Mouse (Mus musculus): ENCODE results near the gene Maff.
A peak's percentile ranks its signal among the peaks of the same experiment; 100 is the strongest.

The Maff gene

DNA sequence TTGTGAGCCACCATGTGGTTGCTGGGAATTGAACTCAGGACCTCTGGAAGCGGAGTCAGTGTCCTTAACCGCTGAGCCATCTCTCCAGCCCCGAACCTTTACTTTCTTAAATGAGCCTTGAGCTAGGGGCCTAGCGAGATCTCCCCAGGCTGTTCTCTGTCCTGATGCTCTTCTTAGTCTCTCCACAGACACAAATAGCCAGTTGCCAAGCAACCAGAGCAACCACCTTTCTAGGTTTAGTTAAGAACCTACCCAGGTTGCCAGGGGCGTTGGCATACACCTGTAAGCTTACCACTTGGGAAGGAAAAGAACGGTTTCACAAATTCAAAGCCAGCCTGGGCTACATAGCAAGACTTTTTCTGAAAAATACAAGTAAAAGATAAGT lies 16.4 kb upstream of the Maff start:
- no peak for DNase-seq (ENCODE audit: inconsistent ontology term)

DNA sequence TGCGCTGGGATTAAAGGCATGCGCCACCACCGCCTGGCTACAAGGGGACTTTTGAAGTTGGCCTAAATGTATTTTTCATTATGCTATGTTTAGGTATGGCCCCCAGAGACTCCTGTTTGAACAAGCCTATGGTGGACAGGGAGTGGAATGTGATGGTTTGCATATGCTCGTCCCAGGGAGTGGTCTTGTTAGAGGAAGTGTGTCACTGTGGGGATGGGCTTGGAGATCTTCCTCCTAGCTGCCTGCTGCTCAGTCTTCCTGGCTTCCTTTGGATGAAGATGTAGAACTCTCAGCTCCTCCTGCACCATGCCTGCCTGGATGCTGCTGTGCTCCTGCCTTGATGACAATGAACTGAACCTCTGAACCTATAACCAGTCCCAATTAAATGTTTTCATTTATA lies 15.9 kb upstream of the Maff start:
- no peak for DNase-seq (ENCODE audit: inconsistent ontology term)

DNA sequence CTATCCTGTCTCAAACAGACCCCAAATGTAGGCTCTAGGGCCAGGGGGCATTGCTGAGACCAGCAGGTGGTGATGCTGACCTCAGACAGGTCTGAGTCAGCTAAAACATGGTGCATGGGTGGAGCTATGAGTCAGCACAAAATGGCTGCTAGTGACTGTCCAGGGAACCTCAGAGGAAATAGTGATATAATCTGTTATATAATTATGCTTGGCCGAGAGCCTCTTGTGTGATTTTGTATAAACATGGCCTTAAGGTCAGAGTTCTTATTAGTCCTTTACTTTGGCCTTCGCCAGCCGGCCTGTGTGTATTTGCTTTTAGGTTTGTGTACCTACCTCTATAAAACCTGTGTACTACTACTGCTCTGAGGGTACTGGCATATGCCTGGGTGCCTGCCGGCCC lies 13.0 kb upstream of the Maff start:
- no peak for DNase-seq (ENCODE audit: inconsistent ontology term)

DNA sequence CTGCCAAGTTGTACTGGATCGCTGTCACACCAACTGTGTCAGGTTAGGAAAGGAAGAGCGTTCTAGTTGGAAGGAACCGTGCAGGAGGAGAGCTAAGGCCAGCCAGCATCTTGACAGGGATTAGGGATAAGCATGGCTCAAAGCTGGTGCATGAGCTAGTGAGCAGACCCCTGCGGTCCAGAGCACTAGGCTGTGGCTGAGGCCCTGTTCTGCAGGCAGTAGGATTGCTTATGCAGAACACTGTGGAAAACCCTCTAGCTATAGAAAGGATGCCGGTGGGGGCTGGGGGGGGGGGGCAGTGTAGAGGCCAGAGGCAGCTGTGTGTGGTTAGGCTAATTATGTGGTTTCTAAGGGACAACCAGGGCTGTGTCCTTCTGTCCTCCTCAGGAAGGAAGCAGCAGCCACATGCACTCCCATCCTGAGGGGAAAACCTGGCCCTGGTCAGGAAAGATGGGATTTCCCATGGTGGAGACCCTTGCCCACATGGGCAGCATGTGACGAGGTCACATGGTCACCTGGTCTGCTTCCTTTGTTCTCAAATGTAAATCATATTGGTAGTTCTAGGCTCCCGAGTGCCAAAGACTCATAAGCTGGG lies 11.3 kb upstream of the Maff start:
- no peak for DNase-seq (ENCODE audit: inconsistent ontology term)

DNA sequence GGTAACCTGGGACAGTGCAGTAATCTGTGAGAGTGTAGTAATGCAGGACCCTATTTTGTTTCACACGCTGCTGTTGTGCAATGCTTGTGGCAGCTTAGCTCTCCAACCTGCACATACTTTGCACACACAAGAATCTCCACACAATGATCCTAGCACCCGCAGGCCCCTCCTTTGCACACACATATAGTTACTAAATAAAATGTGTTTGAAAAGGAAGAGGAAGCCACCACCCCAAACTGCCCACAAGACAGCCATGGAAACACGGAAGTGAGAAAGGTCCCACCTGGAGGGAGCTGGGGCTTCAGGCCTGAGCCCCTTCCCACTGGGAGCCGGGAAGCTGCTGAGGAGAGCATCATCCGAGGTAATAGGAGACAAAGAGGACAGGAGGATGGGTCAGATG lies 7.4 kb upstream of the Maff start:
- no peak for DNase-seq (ENCODE audit: inconsistent ontology term)

DNA sequence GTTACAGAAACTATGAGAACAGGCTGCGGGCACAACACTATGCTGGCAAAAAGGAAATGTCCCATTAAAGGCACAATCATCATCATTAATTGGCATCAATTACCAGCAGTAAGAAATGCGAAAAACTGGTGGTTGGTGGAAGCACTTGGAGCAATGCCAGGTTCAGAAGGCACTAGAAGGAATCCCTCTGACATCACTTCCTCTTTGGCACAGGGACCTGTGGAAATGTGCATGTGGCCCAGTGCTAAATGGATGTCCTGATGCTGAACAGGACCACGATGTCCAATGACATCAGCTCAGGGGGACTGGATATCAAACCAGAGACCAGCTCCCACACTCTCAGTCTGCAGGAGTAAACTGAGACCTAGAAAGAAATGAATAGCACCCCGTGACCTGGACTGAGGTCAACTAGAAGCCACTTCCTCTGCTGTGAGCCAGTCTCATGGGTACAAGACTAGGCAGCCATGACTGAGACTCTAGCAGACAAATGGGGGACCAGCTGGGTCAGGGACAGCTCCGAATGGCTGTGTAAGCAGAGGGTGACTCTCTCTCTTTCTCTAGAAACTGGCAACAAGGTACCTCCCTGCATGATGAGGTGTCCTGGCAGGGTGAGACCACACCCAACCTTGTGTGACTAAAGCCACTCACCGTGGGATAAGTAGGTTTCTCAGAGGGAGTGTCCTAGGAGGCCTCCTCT lies 3.6 kb upstream of the Maff start:
- DNase-seq (ENCODE audit: inconsistent ontology term): no peak

DNA sequence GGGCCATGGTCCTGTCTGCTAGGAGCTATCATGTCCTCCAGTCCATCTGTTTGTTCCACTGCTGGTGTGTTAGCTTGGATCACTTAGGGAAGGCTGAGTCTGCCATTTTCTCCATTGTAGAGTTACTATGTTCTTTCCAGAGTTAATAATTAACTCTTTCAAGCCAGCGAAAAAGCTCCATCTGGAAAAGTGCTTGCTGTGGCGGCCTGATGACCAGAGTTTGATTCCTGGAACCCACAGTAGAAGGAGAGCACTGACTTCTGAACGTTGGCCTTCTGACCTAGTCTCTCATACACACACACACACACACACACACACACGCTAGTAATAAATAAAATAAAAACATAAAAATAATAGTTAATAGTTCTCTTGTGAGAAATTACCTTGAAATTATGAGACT lies 1.8 kb upstream of the Maff start:
- no peak for DNase-seq (ENCODE audit: inconsistent ontology term)

DNA sequence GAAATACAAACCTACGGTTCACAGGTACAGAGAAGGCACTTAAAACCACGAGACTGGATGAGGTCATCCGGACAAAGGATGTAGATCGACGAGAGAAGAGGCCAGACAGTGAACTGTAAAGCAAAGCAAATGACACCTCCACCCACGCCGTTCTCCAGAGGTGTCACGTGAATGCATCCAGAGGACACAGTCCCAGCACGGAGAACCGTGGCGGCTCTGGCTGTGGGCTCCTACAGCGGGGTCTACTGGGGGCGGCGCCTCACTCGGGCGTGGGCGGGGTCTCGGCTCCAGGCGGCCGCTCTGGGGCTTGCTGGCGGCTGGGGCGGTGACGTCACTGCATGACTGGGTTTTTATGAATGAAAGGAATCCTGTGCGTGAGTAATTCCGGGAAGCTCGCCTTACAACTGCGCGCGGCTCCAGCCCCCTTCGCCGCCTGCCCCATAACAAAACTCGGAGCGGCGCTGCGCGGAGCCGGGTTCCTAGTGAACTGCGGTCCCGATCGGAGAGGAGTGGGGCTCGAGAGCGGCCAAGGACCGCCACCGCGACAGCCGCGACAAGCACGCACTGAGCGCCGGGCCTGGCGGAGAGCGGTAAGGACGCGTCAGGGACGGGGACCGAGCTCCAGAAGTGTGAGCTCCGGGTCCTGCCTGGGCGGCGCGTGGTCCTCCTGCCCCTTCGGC lies 884 bp downstream of the Maff start:
- DNase-seq (ENCODE audit: inconsistent ontology term): peak; percentile 98

DNA sequence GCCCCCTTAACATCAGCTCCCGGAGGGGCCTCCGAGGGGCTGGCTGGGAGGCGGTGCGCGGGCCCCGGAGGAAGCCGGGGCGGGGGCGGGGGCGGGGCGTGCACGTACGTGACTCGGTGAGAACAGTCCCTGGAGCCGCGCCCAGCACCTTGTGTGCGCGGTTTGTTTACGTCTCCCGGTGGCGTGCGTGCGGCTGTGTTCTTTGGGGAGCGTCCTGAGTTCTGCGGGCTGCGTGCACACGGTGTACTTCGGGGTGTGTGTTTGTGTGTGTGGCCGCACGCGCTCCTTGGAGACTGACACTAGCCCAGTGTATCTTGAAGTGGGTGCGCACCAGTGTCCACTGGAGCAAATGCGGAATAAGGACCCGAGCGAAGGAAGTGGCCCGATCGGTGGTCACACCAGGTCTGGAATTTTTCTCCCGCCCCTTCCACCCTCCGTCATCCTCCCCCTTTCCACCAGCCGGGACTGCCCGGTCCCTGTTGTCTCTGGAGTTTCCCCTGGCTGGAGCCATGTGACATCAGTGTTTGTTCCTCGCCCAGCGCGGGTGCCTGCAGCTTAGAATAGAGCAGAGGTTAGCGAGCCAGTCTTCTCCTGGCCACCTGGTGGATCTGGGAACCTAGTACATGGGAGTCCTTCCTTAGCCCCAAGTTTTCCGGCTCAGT lies 1.6 kb downstream of the Maff start:
- DNase-seq (ENCODE audit: inconsistent ontology term): peak; percentile 89

DNA sequence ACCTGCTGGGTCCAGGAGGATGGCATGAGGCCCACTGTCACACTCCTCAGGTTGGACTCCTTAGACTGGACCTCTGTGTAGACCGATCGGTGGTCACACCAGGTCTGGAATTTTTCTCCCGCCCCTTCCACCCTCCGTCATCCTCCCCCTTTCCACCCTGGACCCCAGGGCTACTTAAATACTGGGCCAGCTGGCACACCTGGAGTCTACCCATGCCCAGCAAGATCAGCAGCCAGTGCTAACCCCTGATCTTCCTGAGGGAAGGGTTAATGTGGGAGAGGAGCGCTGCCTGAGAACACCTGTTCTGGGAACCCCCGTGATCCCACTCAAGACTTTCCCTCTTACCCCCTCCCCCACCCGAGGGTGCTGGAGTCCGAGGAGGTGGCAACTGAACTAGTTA lies 2.2 kb downstream of the Maff start:
- no peak for DNase-seq (ENCODE audit: inconsistent ontology term)

DNA sequence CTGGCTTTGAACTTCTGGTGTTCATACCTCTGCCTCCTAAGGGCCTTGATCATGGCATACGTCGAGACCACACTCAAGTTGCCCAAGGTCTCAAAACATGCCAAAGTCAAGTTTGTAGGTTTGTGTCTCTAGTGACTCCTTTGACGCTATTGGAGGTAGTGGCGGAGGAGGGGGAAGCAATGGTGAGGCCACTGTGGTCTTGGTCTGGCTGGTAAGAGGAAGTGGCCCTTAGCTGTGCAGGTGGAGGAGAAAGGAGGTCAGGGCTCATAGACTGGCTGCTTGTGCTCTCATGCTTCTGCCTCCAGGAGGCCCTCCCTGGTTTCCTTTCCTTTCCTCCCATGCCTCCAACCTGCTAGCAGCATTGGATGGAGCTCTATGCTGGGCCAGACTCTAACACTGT lies 4.4 kb downstream of the Maff start:
- DNase-seq (ENCODE audit: inconsistent ontology term): no peak

DNA sequence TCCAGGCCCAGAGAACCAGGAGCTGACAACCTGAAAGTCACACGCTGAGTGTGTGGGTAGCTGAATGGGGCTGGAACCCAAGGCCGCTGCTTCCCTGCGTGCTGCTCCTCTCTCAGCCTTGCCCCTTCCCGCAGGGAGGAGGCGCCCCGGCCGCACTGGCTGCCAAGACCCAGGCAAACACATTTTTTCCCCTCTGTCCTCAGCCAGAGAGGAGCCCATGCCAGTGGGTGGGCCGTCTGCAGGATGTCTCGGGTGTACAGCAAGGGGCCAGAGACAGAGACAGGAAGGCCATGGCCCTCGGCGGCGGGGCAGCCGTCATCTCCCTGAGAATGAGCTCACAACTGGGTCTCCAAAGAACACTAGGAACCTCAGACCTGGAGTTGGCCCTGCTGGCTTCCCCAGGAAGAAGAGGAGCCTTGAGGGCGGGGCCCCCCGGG lies 4.9 kb downstream of the Maff start:
- peak; percentile 88 for DNase-seq (ENCODE audit: inconsistent ontology term)

DNA sequence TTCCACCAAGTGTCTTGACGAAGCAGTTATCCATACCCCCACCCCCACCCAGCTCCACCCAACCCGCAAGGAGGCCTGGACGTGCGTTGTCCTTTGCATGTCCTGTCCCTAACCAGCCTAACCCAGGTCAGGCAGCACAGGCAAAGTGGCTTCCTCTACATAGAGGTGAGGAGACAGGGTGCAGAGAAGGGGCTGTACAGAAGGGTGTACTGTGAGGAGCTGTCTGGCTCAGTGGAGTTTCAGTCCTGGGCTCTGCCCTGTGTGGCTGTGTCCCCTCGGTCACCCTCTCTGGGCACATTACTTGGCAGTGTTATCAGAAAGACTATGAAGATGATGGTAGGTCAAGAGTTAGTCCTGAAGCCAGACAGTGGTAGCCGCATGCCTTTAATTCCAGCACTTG lies 6.1 kb downstream of the Maff start:
- no peak for DNase-seq (ENCODE audit: inconsistent ontology term)

DNA sequence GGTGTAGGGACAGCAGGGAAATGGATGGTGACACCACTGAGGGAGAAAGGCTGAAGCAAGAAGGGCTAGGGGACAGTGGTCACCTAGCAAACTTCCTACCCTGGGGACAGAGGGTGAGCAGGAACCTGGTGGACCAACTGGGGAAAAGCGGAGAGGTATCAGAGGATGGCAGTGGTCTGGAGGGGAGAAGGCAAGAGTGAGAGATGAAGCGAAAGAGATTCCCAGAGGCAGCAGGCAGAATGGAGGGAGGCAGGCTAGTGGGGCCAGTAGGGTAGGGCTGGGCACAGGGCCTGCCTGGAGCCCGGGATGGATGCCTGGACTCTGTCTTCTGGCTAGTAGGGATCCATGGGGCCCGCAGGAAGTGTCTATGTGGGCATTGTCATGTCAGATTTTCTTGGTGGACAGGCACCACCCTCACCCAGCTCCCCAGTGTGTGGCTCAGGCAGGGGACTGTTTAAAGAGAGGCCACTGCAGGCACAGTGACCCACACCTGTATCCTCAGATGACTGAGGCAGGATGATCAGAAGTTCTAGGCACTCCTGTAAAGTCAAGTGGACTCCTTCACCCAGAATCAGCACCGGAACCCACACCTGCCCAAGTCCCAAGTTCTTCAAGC lies 7.4 kb downstream of the Maff start:
- no peak for DNase-seq (ENCODE audit: inconsistent ontology term)

DNA sequence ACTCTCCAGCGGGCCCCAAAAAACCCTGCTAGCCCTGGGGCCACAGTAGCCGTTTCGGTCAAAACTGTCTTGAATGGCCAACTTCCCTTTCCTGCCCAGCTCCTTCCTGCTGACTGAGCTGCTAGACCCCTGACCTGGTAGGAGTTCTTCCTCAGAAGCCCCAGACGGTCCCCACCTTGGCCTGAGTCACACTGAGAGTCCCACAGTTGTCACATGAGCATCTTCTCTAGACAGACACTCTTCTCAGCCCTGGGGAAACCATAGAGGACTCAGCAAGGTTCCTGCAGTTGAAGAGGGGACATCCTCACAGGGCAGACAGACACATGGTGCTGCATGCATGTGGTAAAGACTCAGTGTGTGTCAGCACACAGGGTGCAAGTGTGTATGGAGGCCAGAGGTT lies 8.2 kb downstream of the Maff start:
- no peak for DNase-seq (ENCODE audit: inconsistent ontology term)

DNA sequence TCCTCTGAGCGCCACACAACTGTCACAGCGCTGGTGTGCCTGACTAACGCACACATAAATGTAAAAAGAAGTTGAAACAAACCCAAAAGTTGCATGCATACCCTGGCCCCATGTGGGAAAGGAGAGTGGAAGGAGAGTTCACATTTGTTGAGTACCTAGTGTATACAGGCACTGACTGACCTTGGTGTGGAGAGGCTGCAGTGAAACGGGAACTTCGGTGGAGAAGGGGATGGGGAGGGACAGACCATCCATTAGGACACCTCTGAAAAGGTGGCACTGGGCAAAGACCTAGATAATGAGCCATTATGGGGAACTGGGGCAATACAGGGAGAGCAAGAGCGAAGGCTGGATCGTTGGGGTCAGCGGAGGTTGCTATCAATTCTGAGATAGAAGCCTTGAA lies 10.1 kb downstream of the Maff start:
- no peak for DNase-seq (ENCODE audit: inconsistent ontology term)

DNA sequence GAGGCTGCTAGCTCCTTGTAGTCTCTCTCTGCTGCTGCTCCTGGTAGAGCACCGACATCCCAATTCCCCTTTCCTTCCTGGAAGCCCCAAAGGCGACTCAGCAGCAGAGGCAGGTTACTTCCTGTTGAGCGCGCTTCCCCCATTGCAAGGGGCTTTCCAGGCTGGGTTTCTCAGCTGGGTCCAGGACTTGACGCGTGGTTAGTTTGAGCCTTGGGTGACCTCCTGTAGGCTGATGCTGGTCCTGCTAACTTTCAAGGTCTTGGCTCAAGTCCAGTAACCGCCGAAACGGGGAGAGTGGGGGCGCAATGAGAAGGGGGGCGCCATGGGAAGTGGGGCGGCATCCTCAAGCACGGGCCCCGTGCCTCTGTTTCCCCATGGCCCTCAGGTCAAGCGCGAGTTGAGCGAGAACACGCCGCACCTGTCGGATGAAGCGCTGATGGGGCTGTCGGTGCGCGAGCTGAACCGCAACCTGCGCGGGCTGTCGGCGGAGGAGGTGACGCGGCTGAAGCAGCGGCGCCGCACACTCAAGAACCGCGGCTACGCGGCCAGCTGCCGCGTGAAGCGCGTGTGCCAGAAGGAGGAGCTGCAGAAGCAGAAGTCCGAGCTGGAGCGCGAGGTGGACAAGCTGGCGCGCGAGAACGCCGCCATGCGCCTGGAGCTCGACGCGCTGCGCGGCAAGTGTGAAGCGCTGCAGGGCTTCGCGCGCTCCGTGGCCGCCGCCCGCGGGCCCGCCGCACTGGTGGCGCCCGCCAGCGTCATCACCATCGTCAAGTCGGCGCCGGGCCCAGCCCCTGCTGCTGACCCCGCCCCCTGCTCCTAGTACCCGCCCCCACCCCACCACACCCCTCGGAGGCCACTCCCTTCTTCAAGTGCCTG lies 10.9 kb downstream of the Maff start:
- DNase-seq (ENCODE audit: inconsistent ontology term): peak; percentile 83

DNA sequence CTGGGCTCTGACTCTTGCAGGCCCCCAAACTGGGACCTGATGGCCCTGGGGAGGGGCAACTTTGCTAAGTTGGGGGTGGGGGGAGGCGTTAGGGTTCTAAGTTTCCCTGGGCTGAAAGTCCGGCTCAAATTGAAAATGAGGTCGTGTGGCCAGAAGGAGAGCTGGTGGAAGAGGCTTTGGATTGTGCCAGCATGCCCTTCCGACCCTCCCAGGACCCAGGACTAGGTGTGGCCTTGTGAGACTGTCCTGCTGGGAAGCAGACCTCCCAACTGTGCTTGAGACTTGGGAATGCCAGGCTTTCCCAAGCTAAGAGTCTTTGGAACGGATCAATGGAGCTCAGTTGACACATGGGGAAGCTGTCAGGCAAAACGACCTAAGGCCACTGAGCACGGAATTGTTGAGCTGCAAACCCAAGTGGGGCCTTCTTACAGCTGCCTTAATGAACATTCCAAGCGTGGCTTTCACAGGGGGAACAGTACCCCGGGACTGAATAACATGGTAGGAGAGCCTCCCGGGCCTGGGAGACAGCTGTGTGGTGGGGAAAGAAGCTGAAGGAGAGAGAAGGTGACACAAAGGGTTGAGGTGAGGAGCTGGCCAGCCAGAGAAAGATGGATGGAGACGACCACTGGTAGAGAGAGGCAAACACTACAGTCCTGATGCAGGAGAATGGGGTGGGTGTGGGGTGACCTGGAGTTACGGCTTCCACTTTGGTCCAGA lies 11.7 kb downstream of the Maff start:
- peak; percentile 55 for DNase-seq (ENCODE audit: inconsistent ontology term)

DNA sequence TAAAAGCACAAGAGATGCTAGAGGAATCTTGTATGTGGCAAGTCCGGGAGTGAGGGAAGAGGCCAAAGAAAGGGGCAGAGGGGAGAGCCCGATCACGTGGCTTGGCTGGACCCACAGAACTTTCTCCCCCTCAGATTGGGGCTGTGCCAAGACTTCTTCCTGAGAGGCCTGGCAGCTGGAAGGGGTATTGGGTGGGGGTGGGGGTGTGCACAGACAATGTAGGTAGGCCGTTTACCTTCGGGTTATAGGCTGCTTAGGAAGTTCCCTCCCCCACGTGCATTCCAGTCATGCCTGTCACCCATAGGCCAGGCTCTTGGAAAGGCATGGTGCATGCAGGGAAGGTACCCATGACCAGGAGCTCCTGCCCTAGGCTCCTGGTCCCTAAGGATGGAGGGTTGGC lies 13.5 kb downstream of the Maff start:
- DNase-seq (ENCODE audit: inconsistent ontology term): peak; percentile 79

DNA sequence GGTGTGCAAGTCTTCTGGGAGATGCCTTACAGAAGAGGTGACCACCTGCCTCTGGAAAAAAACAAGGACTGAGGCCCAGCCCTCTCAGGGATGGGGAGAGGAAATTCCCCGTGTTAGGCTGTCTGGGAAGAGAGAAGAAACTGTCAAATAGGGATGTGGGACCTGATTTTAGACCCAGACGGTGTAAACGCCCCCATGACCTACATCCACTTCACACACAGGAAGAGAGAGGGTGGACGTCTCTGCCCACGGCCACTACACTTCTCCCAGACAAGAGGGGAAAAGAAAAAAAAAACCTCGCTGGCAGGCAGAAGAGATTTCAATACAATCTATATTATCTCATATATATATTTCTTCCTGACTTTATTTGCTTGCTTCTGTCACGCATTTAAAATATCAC lies 13.9 kb downstream of the Maff start:
- no peak for DNase-seq (ENCODE audit: inconsistent ontology term)

DNA sequence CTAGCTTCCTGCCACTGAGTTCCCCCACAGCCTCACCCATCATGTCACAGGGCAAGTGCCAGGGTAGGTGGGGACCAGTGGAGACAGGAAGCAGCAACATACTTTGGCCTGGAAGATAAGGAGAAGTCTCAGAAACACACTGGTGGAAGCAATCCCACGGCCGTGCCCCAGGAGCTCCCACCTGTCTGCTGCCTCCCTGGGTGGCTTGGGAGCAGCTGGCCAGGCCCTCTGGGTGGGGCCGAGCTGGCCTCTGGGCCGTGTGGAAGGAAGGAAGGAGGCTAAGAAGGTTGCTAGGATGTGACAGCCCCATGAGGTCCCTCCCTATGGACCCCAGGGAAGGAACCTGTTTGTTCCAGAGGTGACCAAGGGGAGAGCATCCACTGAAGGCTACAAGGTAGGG lies 14.6 kb downstream of the Maff start:
- DNase-seq (ENCODE audit: inconsistent ontology term): no peak
